Mouse (Mus musculus): ENCODE data around the gene Slc38a2. TPM values are rescaled to one million over a fixed set of nuclear protein-coding genes. Genes with fewer than 3 reads are reported as not detected.

Slc38a2 gene
- total RNA-seq, 2 experiments from 2014 or later = 73.8 to 112 TPM

DNA sequence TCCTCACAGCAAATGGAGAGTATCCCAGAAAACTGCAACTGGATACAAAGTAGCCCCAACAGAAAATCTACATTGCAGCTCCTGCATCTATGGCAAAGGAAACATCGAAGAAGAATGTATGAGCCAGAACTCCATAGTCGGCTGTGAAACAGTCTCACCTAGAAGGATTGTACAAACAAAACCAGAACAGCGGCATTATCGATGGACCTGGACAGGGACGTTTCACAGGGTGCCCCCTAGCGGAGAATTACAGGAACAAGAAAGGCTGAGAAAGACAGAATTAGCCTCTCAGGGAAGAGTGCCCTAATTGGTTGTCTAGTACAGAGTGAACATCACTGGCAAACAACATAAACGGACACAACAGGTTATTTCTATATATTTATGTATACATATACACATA is 32.9 kb downstream of the Slc38a2 start:
- DNase-seq = peak; percentile 22

DNA sequence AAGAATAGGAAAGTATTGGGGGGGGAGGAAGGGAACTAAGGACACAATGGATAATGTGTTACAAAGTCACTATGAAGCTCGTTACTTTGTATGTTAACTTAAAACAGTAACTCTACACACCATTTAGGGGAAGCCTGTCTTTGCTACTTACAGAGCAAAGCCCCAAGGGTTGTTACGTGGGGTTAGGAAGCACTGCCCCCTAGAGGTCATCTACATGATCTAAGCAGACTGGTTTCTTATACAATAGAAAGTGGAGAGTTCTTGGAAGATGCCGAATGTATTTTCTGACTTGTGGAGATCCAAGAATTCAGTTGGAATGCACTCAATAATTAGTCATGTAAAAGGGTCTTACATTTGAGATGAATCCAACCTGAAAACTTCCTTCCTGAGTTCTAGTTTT is 33.6 kb downstream of the Slc38a2 start:
- no peak for DNase-seq

DNA sequence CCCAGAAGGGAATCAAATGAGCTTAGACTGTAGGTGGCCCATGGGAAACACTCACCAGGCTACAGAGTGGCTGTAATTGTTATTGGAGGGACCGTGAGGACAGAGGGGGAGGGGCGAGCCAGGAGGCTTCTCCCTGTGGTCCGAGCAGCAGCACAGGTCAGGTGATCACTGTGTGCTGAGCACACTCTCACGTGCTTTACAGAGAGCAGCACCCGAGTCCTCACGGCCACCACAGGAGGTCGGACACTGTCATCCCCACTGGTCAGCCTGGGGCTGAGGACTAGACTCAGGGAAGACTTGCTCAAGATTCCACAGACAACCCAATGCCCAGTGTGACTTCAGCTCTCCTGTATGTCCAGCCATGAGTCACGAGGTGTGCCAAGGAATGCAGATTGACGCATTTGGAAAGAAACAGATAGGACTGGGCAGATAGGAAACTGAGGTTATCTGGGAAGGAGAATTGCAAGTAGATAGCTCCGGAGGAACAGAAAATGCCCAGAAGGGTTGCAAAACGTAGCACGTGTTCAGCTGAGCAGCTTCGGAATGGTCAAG is 38.9 kb downstream of the Slc38a2 start:
- no peak for DNase-seq

GRCm38 (mm10) chr15:96658275-96658602 is 41.3 kb downstream of the Slc38a2 start:
- DNase-seq = no peak

- no peak for DNase-seq
Measured at GRCm38 (mm10) chr15:96657576-96658274, 41.8 kb downstream of the Slc38a2 start.

DNA sequence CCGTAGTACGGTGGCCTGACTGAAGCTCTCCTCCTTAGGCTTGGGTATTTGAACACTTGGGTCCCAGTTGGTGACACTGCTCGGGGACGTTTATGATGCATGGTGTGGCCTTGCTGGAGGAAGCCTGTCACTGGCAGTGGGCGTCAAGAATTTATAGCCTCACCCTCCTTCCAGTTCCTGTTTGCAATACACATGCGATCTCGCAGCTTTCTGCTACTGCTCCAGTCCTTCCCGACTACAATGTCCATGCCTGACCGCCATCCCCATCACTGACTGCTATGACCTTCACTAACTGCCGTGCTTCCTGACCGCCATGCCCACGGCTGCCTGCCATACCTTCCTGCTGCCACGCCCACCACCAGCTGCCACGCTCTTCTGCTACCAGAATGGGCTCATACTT is 44.0 kb downstream of the Slc38a2 start:
- no peak for DNase-seq

GRCm38 (mm10) chr15:96654714-96655113 is 44.8 kb downstream of the Slc38a2 start:
- DNase-seq = no peak

GRCm38 (mm10) chr15:96653011-96653410 is 46.5 kb downstream of the Slc38a2 start:
- DNase-seq = no peak

DNA sequence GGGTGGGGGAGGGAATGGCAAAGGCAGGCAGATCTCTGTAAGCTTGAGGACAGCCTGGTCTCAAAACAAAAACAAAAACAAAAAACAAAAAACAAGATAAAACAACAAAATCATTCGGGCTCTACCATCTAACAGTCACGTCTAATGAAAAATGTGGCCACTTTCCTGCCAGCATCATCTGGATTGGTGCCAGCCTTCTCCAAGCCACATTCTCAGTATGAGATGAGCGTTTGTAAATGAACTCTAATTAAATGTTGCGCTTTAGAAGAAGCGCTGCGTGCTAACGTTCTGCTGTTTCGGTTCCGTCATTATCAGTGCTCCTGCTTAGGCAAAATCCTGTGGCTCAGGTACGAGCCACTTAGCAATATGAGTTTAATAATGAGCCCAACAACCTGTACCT is 47.0 kb downstream of the Slc38a2 start:
- no peak for DNase-seq

DNA sequence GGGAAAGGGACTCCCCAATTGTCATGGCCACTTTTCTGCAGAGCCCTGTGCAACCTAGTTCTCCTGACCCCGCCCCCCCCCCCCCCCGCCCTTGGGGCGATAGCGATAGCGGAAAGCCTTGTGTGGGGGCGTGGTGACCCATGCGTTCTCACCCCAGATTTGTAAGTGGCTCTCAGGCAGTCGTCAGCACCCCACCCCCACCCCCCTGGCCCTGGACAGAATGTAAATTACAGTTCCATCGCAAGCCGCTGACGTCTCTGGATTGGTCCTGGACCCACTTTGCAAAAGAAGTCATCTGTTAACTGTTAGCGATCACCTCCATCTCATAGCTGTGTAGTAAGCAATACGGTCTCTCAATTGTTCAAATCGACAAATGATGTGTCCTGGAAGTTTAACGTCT is 52.2 kb downstream of the Slc38a2 start:
- DNase-seq = no peak

- peak; percentile 42 for DNase-seq
Measured at GRCm38 (mm10) chr15:96642436-96643405, 56.8 kb downstream of the Slc38a2 start, which contains the start of gene Slc38a1. Slc38a1 (minus strand) TSS chr15:96642913.

GRCm38 (mm10) chr15:96641821-96642435 is 57.6 kb downstream of the Slc38a2 start:
- no peak for DNase-seq

DNA sequence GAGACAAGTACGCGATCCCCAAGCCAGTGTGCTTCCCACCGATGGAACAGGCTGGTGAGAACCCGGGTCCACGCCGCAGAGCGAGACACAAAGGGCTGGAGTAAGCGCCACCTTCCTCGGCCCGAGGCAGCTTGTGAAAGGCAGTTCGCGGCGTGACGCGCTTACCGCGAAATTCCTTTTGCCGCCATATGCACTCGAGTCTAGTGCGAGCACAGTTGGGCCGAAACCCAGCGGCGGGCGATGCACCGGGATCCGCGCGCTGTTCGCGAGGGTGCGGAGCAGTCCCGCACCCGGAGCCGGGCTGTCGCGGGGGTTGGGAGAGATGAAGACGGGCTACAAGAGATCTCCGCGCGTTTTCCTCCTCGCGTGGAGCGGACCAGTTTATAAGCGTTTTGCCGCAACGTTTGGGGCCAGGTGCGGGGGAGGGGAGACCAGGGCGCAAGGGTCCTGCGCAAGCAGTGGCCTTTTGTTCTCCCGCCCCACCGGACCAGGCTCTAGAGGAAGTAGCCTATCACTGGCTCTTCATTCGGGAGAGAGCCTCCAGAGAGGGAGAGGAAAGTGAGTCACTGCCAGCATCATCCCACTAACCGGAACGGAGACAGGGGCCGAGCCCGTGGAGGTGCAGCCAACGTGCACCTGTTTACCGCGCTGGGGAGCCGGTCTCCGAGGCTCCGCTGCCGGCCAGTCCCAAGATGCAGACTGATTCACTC is 58.3 kb downstream of the Slc38a2 start:
- peak; percentile 14 for DNase-seq

DNA sequence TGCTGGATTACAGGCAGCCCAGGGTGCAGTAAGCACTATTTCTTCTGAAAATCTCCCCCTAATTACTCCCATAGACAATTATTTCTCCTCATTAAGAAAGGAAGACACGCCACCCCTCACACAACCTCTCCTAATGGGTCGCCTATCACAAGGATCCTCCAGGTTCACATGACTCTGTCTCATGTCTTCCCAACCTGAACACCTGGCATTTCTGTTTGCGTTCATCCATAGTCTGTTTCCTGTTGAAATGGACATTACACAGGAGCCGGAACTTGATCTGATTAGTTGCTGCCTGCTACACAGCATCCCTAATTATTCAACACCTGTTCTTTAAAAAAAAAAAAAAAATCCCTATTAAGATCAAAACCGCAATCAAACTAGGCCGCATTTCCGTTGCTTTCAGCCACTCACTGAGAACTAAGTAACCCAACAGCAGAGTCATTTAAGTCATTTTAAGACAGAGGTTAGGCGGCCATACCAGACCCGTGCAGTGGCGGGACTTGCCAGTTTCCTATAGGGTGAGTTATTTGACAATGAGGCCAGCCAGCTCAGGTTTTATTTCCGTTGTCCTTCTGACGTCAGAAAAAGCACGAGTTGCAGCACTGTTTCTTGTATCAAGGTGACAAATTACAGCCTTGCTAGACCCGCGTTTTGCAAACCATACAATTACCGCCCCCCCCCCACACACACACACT is 59.1 kb downstream of the Slc38a2 start:
- DNase-seq = no peak

DNA sequence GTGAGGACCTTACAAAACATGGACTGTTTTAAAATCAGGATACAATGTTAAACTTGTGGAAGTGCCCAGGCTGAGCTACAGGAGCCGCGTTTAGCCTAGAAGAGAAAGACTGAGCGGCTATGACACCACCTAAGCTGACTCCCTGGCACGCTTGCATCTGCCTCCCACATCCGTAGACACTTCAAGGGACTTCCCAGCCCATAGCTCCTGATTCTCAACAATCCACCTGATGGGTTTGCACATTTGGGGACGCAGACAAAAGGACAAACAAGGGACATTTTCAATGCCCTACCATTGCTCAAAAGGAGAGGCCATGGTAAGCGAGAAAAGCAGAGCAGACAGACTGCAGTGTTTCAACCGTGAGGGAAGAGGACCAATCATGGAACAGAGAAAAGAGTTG is 59.9 kb downstream of the Slc38a2 start:
- DNase-seq = no peak

DNA sequence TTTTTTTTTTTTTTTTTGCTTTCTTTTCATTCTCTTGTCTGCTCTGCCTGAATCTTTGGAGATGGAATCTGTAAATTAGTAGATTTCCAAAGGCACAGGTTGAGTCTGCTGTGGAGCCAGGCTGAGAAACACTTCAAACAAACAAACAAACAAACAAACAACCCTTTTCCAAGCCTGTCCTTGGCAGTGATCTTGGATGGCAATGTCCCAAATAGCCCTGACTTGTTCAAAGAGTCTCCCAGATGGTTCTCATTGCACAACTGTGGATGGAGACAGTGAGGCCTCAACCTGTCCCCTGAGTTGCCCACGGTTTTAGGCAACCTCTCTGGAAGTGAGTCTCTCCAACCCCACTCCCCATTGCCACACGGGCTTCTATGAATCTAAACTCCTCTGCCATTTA is 60.9 kb downstream of the Slc38a2 start:
- no peak for DNase-seq

DNA sequence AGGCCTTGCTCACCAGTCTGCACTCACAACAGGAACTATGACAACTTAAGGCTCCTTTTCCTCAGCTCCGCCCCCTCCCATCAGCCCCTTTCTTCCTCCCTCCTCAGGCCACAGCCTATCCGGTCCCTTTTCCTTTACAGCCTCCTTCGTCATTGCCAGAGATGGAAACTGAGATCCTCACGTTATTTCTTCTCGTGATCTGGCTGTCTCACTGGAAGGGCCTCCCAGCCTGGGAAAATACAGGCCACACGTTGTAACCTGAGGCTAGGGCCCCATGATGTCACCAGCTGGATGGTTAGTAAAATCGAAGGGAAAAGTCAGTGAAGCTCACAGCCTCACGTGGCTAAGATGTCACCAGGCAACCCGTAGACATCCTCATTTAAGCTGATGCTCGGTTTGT is 61.4 kb downstream of the Slc38a2 start:
- peak; percentile 14 for DNase-seq

Measured in gastrocnemius, postnatal 25 days (tissue).